Mouse (Mus musculus) embryonic facial prominence, embryonic 14.5 days (tissue): Measurements from ENCODE around the gene Pgf. TPM values are rescaled to one million over a fixed set of nuclear protein-coding genes. Genes with fewer than 3 reads are reported as not detected.

Experiments used
- ATAC-seq: fragments of 200-750 bp; cut with Nextera tagmentation; 2 replicates; pipeline ENCODE4 v1.8.0; 2017; ENCODE audit warnings: low read depth, moderate number of reproducible peaks, moderate TSS enrichment
- DNase-seq: peaks from one replicate; pipeline ENCODE4 v3.0.0-alpha.2; 2015; ENCODE audit warnings: low spot score
- H3K27ac ChIP-seq: fragments of 300-500 bp; sonication (generic); replicated peaks from 2 replicates; pipeline ENCODE4 v1.5.1; 2014; ENCODE audit warnings: low read depth, mild to moderate bottlenecking, low read length, moderate library complexity
- H3K27me3 ChIP-seq: fragments of 300-500 bp; sonication (generic); replicated peaks from 2 replicates; pipeline ENCODE4 v1.6.1; 2014; ENCODE audit warnings: low read length; ENCODE audit not compliant: control insufficient read depth, insufficient read depth
- H3K36me3 ChIP-seq: fragments of 300-500 bp; sonication (generic); 2 replicates; pipeline ENCODE4 v1.6.1; 2014; ENCODE audit warnings: low read length, mixed read lengths; ENCODE audit not compliant: control insufficient read depth, insufficient read depth
- H3K4me1 ChIP-seq: fragments of 300-500 bp; sonication (generic); 2 replicates; pipeline ENCODE4 v1.6.1; 2014; ENCODE audit warnings: antibody characterized with exemption, low read length; ENCODE audit not compliant: control insufficient read depth, insufficient read depth
- H3K4me2 ChIP-seq: fragments of 300-500 bp; sonication (generic); 2 replicates; pipeline ENCODE4 v1.6.1; 2014; ENCODE audit warnings: low read depth, mild to moderate bottlenecking, low read length, moderate library complexity, mixed read lengths
- H3K4me3 ChIP-seq: fragments of 300-500 bp; sonication (generic); 2 replicates; pipeline ENCODE4 v1.5.1; 2014; ENCODE audit warnings: low read depth, mild to moderate bottlenecking, low read length
- H3K9ac ChIP-seq: fragments of 300-500 bp; sonication (generic); 2 replicates; pipeline ENCODE4 v1.6.1; 2014; ENCODE audit warnings: low read depth, mild to moderate bottlenecking, low read length, moderate library complexity, mixed read lengths
- H3K9me3 ChIP-seq: fragments of 300-500 bp; sonication (generic); 2 replicates; pipeline ENCODE4 v1.6.1; 2016; ENCODE audit warnings: low read length; ENCODE audit not compliant: control insufficient read depth
- WGBS: fragments of 180-500 bp; shearing (Covaris S2); extraction: QIAGEN DNeasy Blood & Tissue Kit; methylation state at CpG from one replicate; pipeline ENCODE4 v1.1.7; 2014; 5-methylcytosine and 5-hydroxymethylcytosine counted together
- polyA plus RNA-seq: library from polyadenylated mRNA; unstranded; fragments of >200 nt; fragmentation: Nextera tagmentation; extraction: Ambion mirVana; gene quantifications from 2 replicates; pipeline ENCODE4 v1.2.1, GENCODE M21; 2014

Gene Pgf
- polyA plus RNA-seq, 1 experiment from 2014 or later, result 18.0 TPM

DNA sequence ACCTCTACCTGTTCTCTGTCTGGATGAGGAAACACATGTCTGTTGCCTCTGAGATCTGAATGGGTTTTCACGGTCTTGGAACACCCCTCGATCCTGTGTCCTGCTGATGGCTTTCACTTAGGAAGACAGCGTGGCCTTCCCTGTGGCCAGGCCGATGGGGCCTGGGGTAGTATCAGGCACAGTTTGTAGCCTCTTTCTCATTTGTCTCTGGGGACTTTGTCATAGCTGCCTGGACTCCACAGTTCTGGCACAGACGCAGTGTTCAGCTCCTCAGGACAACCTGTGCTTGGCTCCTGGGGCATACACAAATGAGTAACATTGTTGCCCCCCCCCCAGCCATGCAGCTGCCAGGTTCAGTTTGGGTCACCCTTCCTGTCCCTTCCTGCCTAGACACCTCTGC lies 17.5 kb upstream of the Pgf start:
- no peak for DNase-seq
- no peak overlapping the region for H3K4me3 ChIP-seq
- no peak overlapping the region for H3K27ac ChIP-seq
- H3K27me3 ChIP-seq, result 0 out of 2 replicates have a peak, but pooled peaks cover 5% of the 10 kb centered on the region
- no peaks in the 10 kb centered on the region for H3K36me3 ChIP-seq
- WGBS, result 73% methylated on average over 5 of the region's 5 CpGs
- ATAC-seq, result no peak
- no peaks in the 10 kb centered on the region for H3K9me3 ChIP-seq
- H3K4me1 ChIP-seq, result peaks cover 43% of the 10 kb centered on the region
- H3K4me2 ChIP-seq, result no peak overlapping the region
- H3K9ac ChIP-seq, result no peak overlapping the region

DNA sequence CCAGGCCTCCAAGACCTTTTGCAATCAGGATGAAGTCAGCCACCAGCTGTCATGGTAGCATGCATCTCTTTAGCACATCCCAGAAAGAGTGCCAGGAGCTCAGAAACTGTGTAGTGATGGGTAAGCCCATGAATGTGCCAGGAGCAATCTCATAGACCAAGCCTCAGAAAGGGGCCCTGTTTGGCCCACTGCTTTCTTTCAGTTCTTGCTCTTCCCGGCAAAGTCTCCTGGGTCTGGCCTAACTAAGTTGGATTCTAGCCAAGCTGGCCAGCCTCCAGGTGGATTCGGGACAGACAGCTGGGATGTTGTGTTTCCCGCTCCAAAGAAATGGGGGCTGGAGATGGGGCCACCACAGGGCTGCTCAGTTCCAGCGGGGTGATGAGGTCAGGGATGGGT lies 17.0 kb upstream of the Pgf start:
- ATAC-seq, result peak; percentile 48
- Histone ChIP-seq H3K9me3 (no peaks in the 10 kb centered on the region), H3K4me2 (no peak overlapping the region), H3K27ac (peak overlapping the region; percentile 39), H3K4me3 (no peak overlapping the region), H3K4me1 (peaks cover 43% of the 10 kb centered on the region), H3K9ac (no peak overlapping the region), H3K36me3 (no peaks in the 10 kb centered on the region), H3K27me3 (0 out of 2 replicates have a peak, but pooled peaks cover 5% of the 10 kb centered on the region)
- 31% methylated on average over 4 of the region's 4 CpGs for WGBS
- DNase-seq, result peak; percentile 82

DNA sequence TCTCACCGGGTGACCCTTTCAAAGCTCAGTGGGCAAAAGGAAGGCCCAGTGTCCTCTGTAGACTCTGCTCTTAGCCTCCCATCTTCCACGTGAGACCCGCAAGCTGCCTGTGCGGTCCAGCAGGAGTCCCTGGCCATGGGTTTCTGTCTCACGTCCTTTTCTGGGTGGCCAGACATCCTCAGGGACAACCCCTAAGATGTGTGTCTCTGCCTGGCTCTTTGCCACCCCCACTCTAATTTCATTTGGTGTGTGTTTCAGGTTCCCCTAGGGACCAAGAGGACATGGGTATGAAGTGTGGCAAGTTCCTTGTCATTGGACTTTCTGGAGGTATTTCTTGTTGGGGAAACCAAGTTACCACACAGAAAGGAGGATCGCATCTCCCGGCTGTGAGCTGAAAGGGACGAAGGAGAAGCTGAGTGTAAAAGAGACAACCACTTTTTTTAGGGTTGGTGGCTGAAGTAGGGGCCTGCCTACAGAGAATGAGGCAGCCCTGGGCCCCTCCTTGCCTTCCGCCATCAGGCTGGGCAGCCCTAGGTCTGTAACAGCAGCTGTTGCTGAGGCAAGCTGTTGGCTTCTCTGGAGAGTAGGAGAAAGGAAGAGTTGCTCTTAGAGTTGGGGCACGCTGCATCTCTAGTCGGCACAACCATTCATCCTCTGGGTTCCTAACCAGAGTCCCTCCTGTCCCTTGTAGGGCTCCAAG lies 16.5 kb upstream of the Pgf start:
- H3K4me2 ChIP-seq, result no peak overlapping the region
- peaks cover 43% of the 10 kb centered on the region for H3K4me1 ChIP-seq
- H3K27me3 ChIP-seq, result 0 out of 2 replicates have a peak, but pooled peaks cover 5% of the 10 kb centered on the region
- no peaks in the 10 kb centered on the region for H3K9me3 ChIP-seq
- H3K4me3 ChIP-seq, result no peak overlapping the region
- H3K9ac ChIP-seq, result no peak overlapping the region
- DNase-seq (no peak), ATAC-seq (peak; percentile 31; the same call in 1 of the 2 replicates)
- peak overlapping the region; percentile 39 for H3K27ac ChIP-seq
- WGBS, result 77% methylated on average over 11 of the region's 11 CpGs
- H3K36me3 ChIP-seq, result no peaks in the 10 kb centered on the region

DNA sequence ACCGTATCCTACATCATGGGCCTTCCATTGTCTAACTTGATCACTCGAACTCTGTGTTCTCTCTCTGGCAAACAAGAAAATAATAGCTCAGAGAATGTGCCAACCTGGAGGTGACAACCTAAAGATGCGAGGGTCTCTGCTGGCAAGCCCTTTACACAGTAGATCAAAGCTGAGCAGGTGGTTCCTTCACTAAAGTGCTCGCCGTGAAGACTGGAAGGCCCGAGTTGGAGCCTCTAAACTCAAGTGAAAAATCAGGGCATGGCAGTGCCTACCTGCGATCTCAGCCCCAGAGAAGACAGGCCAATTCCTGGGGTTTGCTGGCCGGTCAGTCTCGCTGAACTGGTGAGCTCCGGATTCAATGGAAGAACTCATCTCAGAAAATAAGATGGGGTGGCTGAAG lies 15.6 kb upstream of the Pgf start:
- H3K27ac ChIP-seq, result no peak overlapping the region
- DNase-seq, result no peak
- H3K9me3 ChIP-seq, result no peaks in the 10 kb centered on the region
- no peak for ATAC-seq
- H3K27me3 ChIP-seq, result 0 out of 2 replicates have a peak, but pooled peaks cover 5% of the 10 kb centered on the region
- no peak overlapping the region for H3K9ac ChIP-seq
- no peak overlapping the region for H3K4me2 ChIP-seq
- 82% methylated on average over 10 of the region's 10 CpGs for WGBS
- no peak overlapping the region for H3K4me3 ChIP-seq
- no peaks in the 10 kb centered on the region for H3K36me3 ChIP-seq
- H3K4me1 ChIP-seq, result peaks cover 40% of the 10 kb centered on the region

DNA sequence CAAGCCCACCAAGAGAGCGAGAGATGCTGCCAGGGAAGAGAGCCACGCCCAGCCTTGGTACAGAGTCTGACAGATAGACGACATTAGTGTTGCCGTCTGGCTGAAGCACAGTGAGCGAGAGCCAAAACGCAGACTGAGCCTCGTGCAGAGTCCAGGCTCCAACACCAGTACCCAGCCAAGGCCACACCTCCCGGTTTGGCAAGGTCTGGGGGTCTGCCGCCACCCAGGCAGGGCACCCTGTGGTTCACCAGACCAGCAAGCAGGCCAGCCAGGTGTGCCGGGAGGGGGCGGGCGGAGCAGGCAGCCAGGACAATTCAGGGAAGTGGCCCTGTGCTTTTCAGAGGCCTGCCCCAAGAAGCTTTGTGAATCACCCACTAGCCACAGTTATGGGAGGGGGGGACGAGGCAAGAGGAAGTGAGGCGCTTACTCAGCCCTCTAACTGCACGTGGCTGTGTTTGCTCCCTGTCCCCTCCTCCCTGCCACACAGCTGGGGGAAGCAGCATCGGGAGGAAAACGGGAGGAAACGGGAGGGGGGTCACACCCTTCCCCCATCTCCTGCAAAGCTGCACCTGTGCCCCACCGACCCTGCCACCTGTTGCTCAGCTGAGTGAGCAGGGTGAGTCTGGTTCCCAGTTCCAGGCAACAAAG lies 15.0 kb upstream of the Pgf start:
- 26% methylated on average over 19 of the region's 19 CpGs for WGBS
- ATAC-seq, result peak; percentile 42; the same call in 1 of the 2 replicates
- no peak overlapping the region for H3K4me3 ChIP-seq

DNA sequence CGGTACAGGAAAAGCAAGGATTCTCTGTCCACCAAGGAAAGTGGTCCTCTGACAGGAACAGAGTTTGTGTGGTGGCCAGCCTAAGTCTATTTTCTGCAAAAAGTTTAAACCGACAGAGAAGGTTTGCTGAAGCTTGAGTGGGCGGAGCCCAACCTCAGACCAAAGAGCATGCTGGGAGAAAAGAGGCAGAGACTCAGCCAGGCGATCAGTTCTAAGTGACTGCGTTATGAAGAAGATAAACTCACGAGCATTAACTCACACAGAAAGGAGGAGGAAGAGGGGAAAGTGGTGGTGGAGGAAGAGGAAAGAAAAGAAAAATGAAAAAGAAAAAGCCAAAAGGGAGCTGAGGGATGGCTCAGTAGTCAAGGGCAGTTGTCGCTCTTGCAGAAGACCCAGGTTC lies 12.7 kb upstream of the Pgf start:
- DNase-seq (no peak), ATAC-seq (no peak)
- Histone ChIP-seq H3K27ac (no peak overlapping the region), H3K9me3 (no peaks in the 10 kb centered on the region), H3K9ac (no peak overlapping the region), H3K36me3 (no peaks in the 10 kb centered on the region), H3K27me3 (no peaks in the 10 kb centered on the region), H3K4me3 (no peak overlapping the region), H3K4me1 (peaks cover 34% of the 10 kb centered on the region), H3K4me2 (no peak overlapping the region)
- WGBS, result 80% methylated on average over 7 of the region's 7 CpGs

More for the DNA sequence above, 15.0 kb upstream of the Pgf start:
- Histone ChIP-seq H3K27me3 (0 out of 2 replicates have a peak, but pooled peaks cover 5% of the 10 kb centered on the region), H3K36me3 (no peaks in the 10 kb centered on the region), H3K4me2 (no peak overlapping the region), H3K27ac (no peak overlapping the region), H3K9me3 (no peaks in the 10 kb centered on the region), H3K4me1 (peaks cover 34% of the 10 kb centered on the region), H3K9ac (0 out of 2 replicates have a peak overlapping the region, but pooled peaks have one; percentile 8)
- peak; percentile 54 for DNase-seq

DNA sequence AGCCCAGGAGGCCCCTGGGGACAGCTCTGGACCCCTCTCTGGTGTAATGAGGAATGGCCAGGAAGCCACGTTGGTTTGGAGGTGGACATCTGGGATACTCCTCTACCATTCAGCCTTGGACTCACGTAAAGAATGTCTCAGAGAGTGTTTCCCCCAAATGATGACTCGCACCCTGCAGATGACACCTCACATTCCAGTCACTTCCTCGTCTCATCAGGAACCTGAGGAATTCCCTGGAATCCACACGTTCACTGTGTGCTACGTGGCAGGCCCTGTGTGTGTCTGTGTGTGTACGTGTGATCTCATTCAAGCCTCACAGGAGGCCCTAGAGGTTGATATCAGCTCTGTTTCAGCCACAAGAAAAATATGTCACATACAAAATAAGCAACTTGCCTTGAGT lies 8.8 kb upstream of the Pgf start:
- WGBS, result 62% methylated on average over 7 of the region's 7 CpGs
- DNase-seq (no peak), ATAC-seq (no peak)
- Histone ChIP-seq H3K4me2 (no peak overlapping the region), H3K4me3 (no peak overlapping the region), H3K27me3 (peaks cover 3% of the 10 kb centered on the region; the same call in 1 of the 2 replicates), H3K9ac (no peak overlapping the region), H3K9me3 (no peaks in the 10 kb centered on the region), H3K27ac (no peak overlapping the region), H3K36me3 (no peaks in the 10 kb centered on the region), H3K4me1 (peaks cover 24% of the 10 kb centered on the region)

DNA sequence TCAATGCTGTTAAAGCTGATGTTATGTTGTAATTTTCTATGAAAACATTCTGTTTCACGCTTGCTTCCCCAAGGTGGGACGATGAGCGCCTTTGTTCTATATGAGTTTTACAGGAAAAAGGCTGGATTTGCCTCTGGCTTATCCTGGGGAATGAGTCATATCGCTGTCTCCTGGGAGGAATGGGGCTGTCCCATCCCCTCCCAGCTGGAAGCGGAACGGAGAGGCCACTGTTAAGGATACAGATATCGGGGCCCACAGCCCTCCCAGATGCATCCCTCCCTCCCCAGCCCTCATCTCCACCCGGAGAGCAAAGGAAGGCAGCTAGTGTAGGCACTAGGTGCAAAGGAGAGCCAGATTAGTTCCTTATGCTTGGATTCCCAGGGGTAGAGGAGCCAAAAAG lies 8.2 kb upstream of the Pgf start:
- Histone ChIP-seq H3K4me3 (no peak overlapping the region), H3K27ac (no peak overlapping the region), H3K9me3 (no peaks in the 10 kb centered on the region), H3K27me3 (peaks cover 3% of the 10 kb centered on the region; the same call in 1 of the 2 replicates), H3K9ac (no peak overlapping the region), H3K4me2 (no peak overlapping the region), H3K4me1 (peaks cover 28% of the 10 kb centered on the region), H3K36me3 (no peaks in the 10 kb centered on the region)
- ATAC-seq, result no peak
- DNase-seq, result peak; percentile 45
- 53% methylated on average over 8 of the region's 8 CpGs for WGBS
